Mouse (Mus musculus) MEL (cell line): ENCODE results near the gene Clint1.

Experiments used
- CHD2 ChIP-seq: IDR thresholded peaks from 2 replicates; pipeline ENCODE4 v1.6.1; 2011; ENCODE audit warnings: low read length, improper control_type of control experiment
- CTCF ChIP-seq, 3 experiments: IDR thresholded peaks in 2 of 3; conservative IDR thresholded peaks in 1 of 3; 2 replicates each; pipeline ENCODE4 v1.5.1; 2011 to 2012; ENCODE audit warnings: low read length in 3 of 3, low read depth in 2 of 3, mild to moderate bottlenecking in 2 of 3, improper control_type of control experiment in 1 of 3, inconsistent platforms in 1 of 3, mixed read lengths in 1 of 3, moderate library complexity in 1 of 3; ENCODE audit not compliant: control insufficient read depth in 1 of 3, insufficient read depth in 1 of 3, poor library complexity in 1 of 3, severe bottlenecking in 1 of 3
- ZKSCAN1 ChIP-seq: IDR thresholded peaks from 2 replicates; pipeline ENCODE4 v1.6.1; 2012; ENCODE audit warnings: low read depth, mild to moderate bottlenecking, inconsistent platforms, low read length, improper control_type of control experiment, moderate library complexity

GRCm38 (mm10) chr11:45932771-45933170, 80.9 kb downstream of the Clint1 start:
- no peak for TF ChIP-seq CTCF (IDR thresholded peaks at IDR 0.05 in 2 of 3, conservative IDR thresholded peaks at IDR 0.05 in 1 of 3; ENCODE audit: control insufficient read depth in 1 of 3, insufficient read depth in 1 of 3, low read depth in 2 of 3, low read length in 3 of 3, poor library complexity in 1 of 3, severe bottlenecking in 1 of 3)
- no peak for TF ChIP-seq ZKSCAN1
- TF ChIP-seq CHD2, result no peak
